Mouse (Mus musculus) activated CD4-positive, CD25-positive, alpha-beta regulatory T cell, adult 4 months (primary cell): ENCODE results near the gene Sult2a5. TPM values are rescaled to one million over a fixed set of nuclear protein-coding genes. Genes with fewer than 3 reads are reported as not detected.

Experiments
- ATAC-seq: one replicate; pipeline ENCODE4 v1.8.0; 2017
- polyA plus RNA-seq, 2 experiments: library from polyadenylated mRNA; unstranded; fragments of 100-300 nt; shearing (Covaris generic); gene quantifications; one replicate each; pipeline ENCODE4 v1.2.1; 2017

The Sult2a5 gene
- not detected for polyA plus RNA-seq

- ATAC-seq = no peak
Measured at GRCm38 (mm10) chr7:13623667-13624066, at the start of gene Sult2a5. Gene Sult2a5 (plus strand): TSS chr7:13623967.

Other genes starting within 250 kb of the Sult2a5 start
- gene Cabp5, start 225.8 kb upstream of the Sult2a5 start, polyA plus RNA-seq = not detected
- gene Bsph1, start 173.1 kb upstream of the Sult2a5 start, polyA plus RNA-seq = not detected
- not detected for gene Bsph2, start 52.9 kb upstream of the Sult2a5 start, polyA plus RNA-seq
- not detected for gene Sult2a2, start 109.5 kb downstream of the Sult2a5 start, polyA plus RNA-seq
- not detected for gene Sult2a1, start 213.4 kb downstream of the Sult2a5 start, polyA plus RNA-seq